Mouse (Mus musculus) CH12.LX (cell line): Measurements from ENCODE around the gene Zhx3. TPM values are rescaled to one million over a fixed set of nuclear protein-coding genes. Genes with fewer than 3 reads are reported as not detected.

Source experiments
- DNase-seq: peaks from one replicate; pipeline ENCODE4 v3.0.0-alpha.2; 2013; ENCODE audit errors: extremely low read depth
- H3K27ac ChIP-seq: 2 replicates; pipeline ENCODE4 v1.5.1; 2012; ENCODE audit warnings: low read depth, mild to moderate bottlenecking, control low read depth, moderate library complexity; ENCODE audit not compliant: insufficient read depth
- H3K27me3 ChIP-seq: replicated peaks from 2 replicates; pipeline ENCODE3; 2012; ENCODE audit warnings: inconsistent platforms
- H3K36me3 ChIP-seq, 2 experiments: replicated peaks in 1 of 2; 2 replicates each; pipeline versions ENCODE3 to v1.6.1; 2012; ENCODE audit warnings: inconsistent platforms in 1 of 2, low read length in 1 of 2, mild to moderate bottlenecking in 1 of 2, mixed read lengths in 1 of 2, moderate library complexity in 1 of 2; ENCODE audit not compliant: control insufficient read depth in 1 of 2, insufficient read depth in 1 of 2
- H3K4me1 ChIP-seq, 2 experiments: 2 replicates each; pipeline ENCODE4 v1.6.1; 2012; ENCODE audit warnings: inconsistent platforms in 1 of 2, moderate library complexity in 1 of 2; ENCODE audit not compliant: insufficient read depth in 2 of 2, control insufficient read depth in 1 of 2
- H3K4me2 ChIP-seq: 2 replicates; pipeline ENCODE4 v1.6.1; 2012; ENCODE audit warnings: low read depth, mild to moderate bottlenecking, control low read depth; ENCODE audit not compliant: poor library complexity, insufficient read depth, severe bottlenecking
- H3K4me3 ChIP-seq, 3 experiments: fragments of 150-350 bp in 1 of 3; sonication (generic) in 1 of 3; replicated peaks in 1 of 3; 2 replicates each; pipeline versions ENCODE3 to v1.5.1; 2011 to 2012; ENCODE audit warnings: low read depth in 2 of 3, low read length in 2 of 3, mild to moderate bottlenecking in 2 of 3, moderate library complexity in 2 of 3, control low read depth in 1 of 3, improper control_type of control experiment in 1 of 3, inconsistent platforms in 1 of 3, mixed read lengths in 1 of 3; ENCODE audit not compliant: poor library complexity in 1 of 3
- H3K79me2 ChIP-seq: replicated peaks from 2 replicates; pipeline ENCODE4 v1.6.1; 2012; ENCODE audit warnings: mild to moderate bottlenecking, moderate library complexity; ENCODE audit not compliant: control insufficient read depth, poor library complexity, insufficient read depth, severe bottlenecking; ENCODE audit errors: extremely low read depth
- H3K9ac ChIP-seq: 2 replicates; pipeline ENCODE4 v1.6.1; 2012; ENCODE audit warnings: low read depth, mild to moderate bottlenecking, control low read depth, moderate library complexity; ENCODE audit not compliant: insufficient read depth
- H3K9me3 ChIP-seq: replicated peaks from 2 replicates; pipeline ENCODE3; 2012; ENCODE audit warnings: low read length, inconsistent platforms, mixed read lengths
- BHLHE40 ChIP-seq: IDR thresholded peaks from 2 replicates; pipeline ENCODE4 v1.6.1; 2011; ENCODE audit warnings: mild to moderate bottlenecking, low read depth, low read length, improper control_type of control experiment
- CHD1 ChIP-seq: IDR thresholded peaks from 2 replicates; pipeline ENCODE4 v1.6.1; 2012; ENCODE audit warnings: low read depth, low read length, improper control_type of control experiment, inconsistent platforms
- CHD2 ChIP-seq: IDR thresholded peaks from 2 replicates; pipeline ENCODE4 v1.6.1; 2011; ENCODE audit warnings: low read length, improper control_type of control experiment
- CTCF ChIP-seq, 2 experiments: IDR thresholded peaks in 1 of 2; conservative IDR thresholded peaks in 1 of 2; 2 replicates each; pipeline ENCODE4 v1.5.1; 2011 to 2012; ENCODE audit warnings: low read depth in 2 of 2, low read length in 2 of 2, improper control_type of control experiment in 1 of 2, inconsistent platforms in 1 of 2, mild to moderate bottlenecking in 1 of 2, moderate library complexity in 1 of 2
- E2F4 ChIP-seq: IDR thresholded peaks from 2 replicates; pipeline ENCODE4 v1.6.1; 2011; ENCODE audit warnings: low read depth, low read length, improper control_type of control experiment; ENCODE audit not compliant: insufficient replicate concordance
- ELF1 ChIP-seq: IDR thresholded peaks from 2 replicates; pipeline ENCODE4 v1.6.1; 2014; ENCODE audit warnings: low read depth, mild to moderate bottlenecking, inconsistent platforms, low read length, improper control_type of control experiment
- ETS1 ChIP-seq: conservative IDR thresholded peaks from 2 replicates; pipeline ENCODE4 v1.6.1; 2012; ENCODE audit warnings: low read depth, mild to moderate bottlenecking, inconsistent platforms, low read length, improper control_type of control experiment, moderate library complexity
- IRF4 ChIP-seq: IDR thresholded peaks from 2 replicates; pipeline ENCODE4 v1.6.1; 2014; ENCODE audit warnings: low read depth, mild to moderate bottlenecking, inconsistent platforms, low read length, improper control_type of control experiment
- JUN ChIP-seq: IDR thresholded peaks from 2 replicates; pipeline ENCODE4 v1.6.1; 2011; ENCODE audit warnings: low read depth, mild to moderate bottlenecking, low read length, improper control_type of control experiment, moderate library complexity; ENCODE audit not compliant: insufficient read depth
- JUND ChIP-seq: conservative IDR thresholded peaks from 2 replicates; pipeline ENCODE4 v1.6.1; 2011; ENCODE audit warnings: low read depth, low read length, improper control_type of control experiment
- MEF2A ChIP-seq: IDR thresholded peaks from 2 replicates; pipeline ENCODE4 v1.6.1; 2014; ENCODE audit warnings: low read depth, mild to moderate bottlenecking, inconsistent platforms, low read length, improper control_type of control experiment, borderline replicate concordance
- NRF1 ChIP-seq: IDR thresholded peaks from 2 replicates; pipeline ENCODE4 v1.6.1; 2014; ENCODE audit warnings: low read depth, mild to moderate bottlenecking, inconsistent platforms, low read length, improper control_type of control experiment, moderate library complexity
- PAX5 ChIP-seq: IDR thresholded peaks from 2 replicates; pipeline ENCODE4 v1.6.1; 2012; ENCODE audit warnings: low read length, inconsistent platforms, mixed read lengths
- POLR2A ChIP-seq: IDR thresholded peaks from 2 replicates; pipeline ENCODE4 v1.6.1; 2011; ENCODE audit warnings: low read depth, mild to moderate bottlenecking, improper control_type of control experiment, low read length
- SIN3A ChIP-seq: IDR thresholded peaks from 2 replicates; pipeline ENCODE4 v1.6.1; 2012; ENCODE audit warnings: low read length, improper control_type of control experiment, inconsistent platforms
- SMC3 ChIP-seq: IDR thresholded peaks from 2 replicates; pipeline ENCODE4 v1.6.1; 2011; ENCODE audit warnings: low read depth, low read length, improper control_type of control experiment
- TBP ChIP-seq: conservative IDR thresholded peaks from 2 replicates; pipeline ENCODE4 v1.6.1; 2011; ENCODE audit warnings: low read depth, low read length, improper control_type of control experiment
- TCF12 ChIP-seq: IDR thresholded peaks from 2 replicates; pipeline ENCODE4 v1.6.1; 2014; ENCODE audit warnings: low read depth, mild to moderate bottlenecking, inconsistent platforms, low read length, improper control_type of control experiment
- USF1 ChIP-seq: IDR thresholded peaks from 2 replicates; pipeline ENCODE4 v1.6.1; 2014; ENCODE audit warnings: low read depth, mild to moderate bottlenecking, inconsistent platforms, low read length, improper control_type of control experiment
- USF2 ChIP-seq: conservative IDR thresholded peaks from 2 replicates; pipeline ENCODE4 v1.6.1; 2011; ENCODE audit warnings: low read depth, low read length, improper control_type of control experiment
- ZC3H11A ChIP-seq: IDR thresholded peaks from 2 replicates; pipeline ENCODE4 v1.6.1; 2012; ENCODE audit warnings: low read depth, mild to moderate bottlenecking, inconsistent platforms, low read length, improper control_type of control experiment
- ZKSCAN1 ChIP-seq: IDR thresholded peaks from 2 replicates; pipeline ENCODE4 v1.6.1; 2012; ENCODE audit warnings: low read depth, inconsistent platforms, low read length, improper control_type of control experiment, borderline replicate concordance
- ZMIZ1 ChIP-seq: IDR thresholded peaks from 2 replicates; pipeline ENCODE4 v1.6.1; 2012; ENCODE audit warnings: low read depth, mild to moderate bottlenecking, inconsistent platforms, low read length, improper control_type of control experiment
- dilution Hi-C: fragments of 300-500 bp; cut with MboI; formaldehyde crosslinking; loops from 2 replicates; pipeline ENCODE4 v1.14.3; 2020; ENCODE audit warnings: low sequenced_read_pairs; ENCODE audit not compliant: extremely low pct_unique_long_range_greater_than_20kb, extremely low pct_ligation_motif_present
- in situ Hi-C: fragments of 300-500 bp; cut with MboI; formaldehyde crosslinking; loops from 3 replicates; pipeline ENCODE4 v1.14.3; 2019; ENCODE audit warnings: low sequenced_read_pairs, low pct_ligation_motif_present, low pct_unique_long_range_greater_than_20kb, mixed read lengths
- polyA plus RNA-seq: library from polyadenylated mRNA; unstranded; fragments of >175 nt; gene quantifications from 2 replicates; pipeline ENCODE4 v1.2.1, GENCODE M21; 2012; ENCODE audit warnings: low read depth; ENCODE audit not compliant: insufficient read length
- total RNA-seq, 2 experiments: library from RNA; depleted of rRNA; stranded (reverse); fragments of 300-350 nt in 1 of 2; fragments of >200 nt in 1 of 2; gene quantifications; 2 replicates each; pipeline ENCODE4 v1.2.3; 2012 to 2014

Zhx3 gene
- total and polyA plus RNA-seq, 3 experiments = 1.3 to 4.2 (median 2.6) TPM

GRCm38 (mm10) chr2:160717269-160717668 is 155.5 kb downstream of the Zhx3 start:
- Histone ChIP-seq H3K79me2 (peaks cover 7% of the 10 kb centered on the region; the same call in 1 of the 2 replicates), H3K27me3 (no peaks in the 10 kb centered on the region), H3K4me1 (peaks cover 0 to 1% of the 10 kb centered on the region in 2 experiments; a peak in 2 of 4 replicates), H3K4me2 (no peak overlapping the region), H3K4me3 (no peak overlapping the region), H3K9me3 (no peaks in the 10 kb centered on the region), H3K27ac (no peak overlapping the region), H3K36me3 (peaks cover 71 to 92% of the 10 kb centered on the region in 2 experiments), H3K9ac (no peak overlapping the region)
- peak; percentile 44 to 72; a peak in 3 of 4 replicates for TF ChIP-seq CTCF (conservative IDR thresholded peaks at IDR 0.05 in 1 of 2, IDR thresholded peaks at IDR 0.05 in 1 of 2; ENCODE audit: low read depth in 2 of 2, low read length in 2 of 2)
- TF ChIP-seq SMC3 = peak; percentile 71
- no peak for TF ChIP-seq ELF1
- dilution Hi-C loops (no loop called here), in situ Hi-C loops (loop anchor here (10.0 kb wide), 1 partner anchor 168 kb away; the partner anchor contains the start of gene Lpin3)
- DNase-seq = peak; percentile 63

- H3K9me3 ChIP-seq = no peaks in the 10 kb centered on the region
Observed at GRCm38 (mm10) chr2:160715463-160716030, 157.3 kb downstream of the Zhx3 start.

GRCm38 (mm10) chr2:160707673-160708072 is 165.1 kb downstream of the Zhx3 start:
- no peak overlapping the region for H3K4me2 ChIP-seq
- H3K9me3 ChIP-seq = no peaks in the 10 kb centered on the region
- DNase-seq = no peak
- peaks cover 0 to 22% of the 10 kb centered on the region in 2 experiments; a peak in 2 of 4 replicates for H3K4me1 ChIP-seq
- in situ Hi-C loops (no loop called here), dilution Hi-C loops (no loop called here)
- peaks cover 7% of the 10 kb centered on the region for H3K79me2 ChIP-seq
- peaks cover 55 to 86% of the 10 kb centered on the region in 2 experiments for H3K36me3 ChIP-seq
- H3K27me3 ChIP-seq = no peaks in the 10 kb centered on the region
- H3K27ac ChIP-seq = no peak overlapping the region
- no peak overlapping the region for H3K4me3 ChIP-seq
- no peak overlapping the region for H3K9ac ChIP-seq
- TF ChIP-seq POLR2A = 0 out of 2 replicates have a peak, but pooled peaks have one; percentile 19
- TF ChIP-seq ZC3H11A = no peak
- no peak for TF ChIP-seq USF1

More at GRCm38 (mm10) chr2:160715463-160716030, 157.3 kb downstream of the Zhx3 start:
- Histone ChIP-seq H3K9ac (no peak overlapping the region), H3K27ac (no peak overlapping the region), H3K36me3 (peaks cover 79 to 96% of the 10 kb centered on the region in 2 experiments), H3K4me3 (no peak overlapping the region), H3K4me2 (no peak overlapping the region), H3K79me2 (peaks cover 7% of the 10 kb centered on the region), H3K27me3 (no peaks in the 10 kb centered on the region), H3K4me1 (peaks cover 0 to 17% of the 10 kb centered on the region in 2 experiments; a peak in 2 of 4 replicates)
- TF ChIP-seq SIN3A = no peak
- TF ChIP-seq ZMIZ1 = no peak
- no peak for TF ChIP-seq ETS1
- TF ChIP-seq JUN = no peak
- TF ChIP-seq CHD1 = no peak
- no peak for TF ChIP-seq TCF12
- TF ChIP-seq E2F4 = no peak
- no peak for TF ChIP-seq MEF2A
- TF ChIP-seq USF2 = no peak
- TF ChIP-seq BHLHE40 = no peak
- TF ChIP-seq TBP = no peak
- TF ChIP-seq IRF4 = no peak
- TF ChIP-seq ZKSCAN1 = no peak
- no peak for TF ChIP-seq PAX5
- TF ChIP-seq NRF1 = no peak
- TF ChIP-seq JUND = no peak
- no peak for TF ChIP-seq CHD2
- in situ Hi-C loops = loop anchor here (10.0 kb wide), 1 partner anchor 169 kb away; the partner anchor contains the start of gene Lpin3
- dilution Hi-C loops = no loop called here
- no peak for DNase-seq
